Mouse (Mus musculus) stomach, postnatal 0 days (tissue): ENCODE results near the gene Cfap43.

Experiments
- CTCF ChIP-seq: IDR thresholded peaks from 2 replicates; pipeline ENCODE4 v1.5.1; 2016; ENCODE audit warnings: antibody characterized with exemption, low read depth, mild to moderate bottlenecking, moderate library complexity
- EP300 ChIP-seq: optimal IDR thresholded peaks from 2 replicates; pipeline ENCODE3; 2016; ENCODE audit warnings: antibody characterized with exemption

GRCm38 (mm10) chr19:47835776-47836175, 83.3 kb downstream of the Cfap43 start:
- no peak for TF ChIP-seq CTCF
- TF ChIP-seq EP300, result no peak
